Mouse (Mus musculus): ENCODE measurements around the gene Trf. TPM values are rescaled to one million over a fixed set of nuclear protein-coding genes. Genes with fewer than 3 reads are reported as not detected.
A peak's percentile ranks its signal among the peaks of the same experiment; 100 is the strongest.
"Not testable (repeated sequence)": the region's sequence is repeated elsewhere in the genome, so short reads cannot be mapped to it uniquely, and the experiment has no call there.

Gene Trf
- polyA plus RNA-seq, 1 experiment = 14.8 TPM

DNA sequence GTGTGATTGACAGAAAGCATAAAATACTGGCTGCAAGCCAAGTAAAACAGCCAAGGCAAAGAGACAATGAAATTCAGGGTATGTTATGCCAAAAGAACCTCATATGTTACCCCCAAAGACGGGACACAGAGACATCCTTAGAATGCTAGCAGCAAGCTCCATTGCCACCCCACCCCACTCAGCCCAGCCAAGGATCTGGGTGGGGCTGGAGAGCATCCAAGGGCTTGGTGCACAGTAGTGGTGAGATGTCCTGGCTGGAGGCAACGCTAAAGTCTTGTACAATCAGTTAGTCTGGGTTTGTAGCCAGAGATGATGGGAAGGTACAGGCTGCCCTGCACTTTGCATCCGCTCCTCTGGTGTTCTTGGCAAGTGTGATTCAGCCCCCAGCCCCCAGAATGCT lies 49.9 kb downstream of the Trf start:
- no peak for TF ChIP-seq CTCF (IDR thresholded peaks at IDR 0.05; ENCODE audit: control insufficient read depth, insufficient read depth, insufficient replicate concordance, low read depth, low read length)
- TF ChIP-seq POLR2A (IDR thresholded peaks at IDR 0.05; ENCODE audit: control insufficient read depth, low read depth, low read length) = no peak
- H3K4me1 ChIP-seq (ENCODE audit: control insufficient read depth, insufficient read depth, low read length) = peaks cover 7% of the 10 kb centered on the region
- H3K4me3 ChIP-seq (ENCODE audit: control insufficient read depth, low read depth, low read length) = no peak overlapping the region
- H3K36me3 ChIP-seq (ENCODE audit: control insufficient read depth, insufficient read depth, low read length) = no peaks in the 10 kb centered on the region
- H3K27ac ChIP-seq (ENCODE audit: control insufficient read depth, insufficient read depth, low read depth, low read length) = no peak overlapping the region; the same call in 1 of the 2 replicates
- no peaks in the 10 kb centered on the region for H3K27me3 ChIP-seq (ENCODE audit: control insufficient read depth, insufficient read depth, low read length)

- H3K4me1 ChIP-seq (ENCODE audit: control insufficient read depth, insufficient read depth, low read length) = peaks cover 5% of the 10 kb centered on the region
- no peak overlapping the region for H3K27ac ChIP-seq (ENCODE audit: control insufficient read depth, insufficient read depth, low read depth, low read length)
- TF ChIP-seq CTCF (IDR thresholded peaks at IDR 0.05; ENCODE audit: control insufficient read depth, insufficient read depth, insufficient replicate concordance, low read depth, low read length) (no peak), POLR2A (IDR thresholded peaks at IDR 0.05; ENCODE audit: control insufficient read depth, low read depth, low read length) (no peak)
- H3K27me3 ChIP-seq (ENCODE audit: control insufficient read depth, insufficient read depth, low read length) = no peaks in the 10 kb centered on the region
- H3K36me3 ChIP-seq (ENCODE audit: control insufficient read depth, insufficient read depth, low read length) = no peaks in the 10 kb centered on the region
- no peak overlapping the region for H3K4me3 ChIP-seq (ENCODE audit: control insufficient read depth, low read depth, low read length)
These were observed 54.6 kb downstream of the Trf start for GRCm38 (mm10) chr9:103175692-103176091.

GRCm38 (mm10) chr9:103174771-103175519 lies 55.3 kb downstream of the Trf start:
- no peaks in the 10 kb centered on the region for H3K4me1 ChIP-seq (ENCODE audit: control insufficient read depth, insufficient read depth, low read length)
- H3K27ac ChIP-seq (ENCODE audit: control insufficient read depth, insufficient read depth, low read depth, low read length) = no peak overlapping the region
- TF ChIP-seq POLR2A (IDR thresholded peaks at IDR 0.05; ENCODE audit: control insufficient read depth, low read depth, low read length) (no peak), CTCF (IDR thresholded peaks at IDR 0.05; ENCODE audit: control insufficient read depth, insufficient read depth, insufficient replicate concordance, low read depth, low read length) (peak; percentile 56; the same call in 1 of the 2 replicates)
- H3K36me3 ChIP-seq (ENCODE audit: control insufficient read depth, insufficient read depth, low read length) = no peaks in the 10 kb centered on the region
- H3K27me3 ChIP-seq (ENCODE audit: control insufficient read depth, insufficient read depth, low read length) = no peaks in the 10 kb centered on the region
- H3K4me3 ChIP-seq (ENCODE audit: control insufficient read depth, low read depth, low read length) = no peak overlapping the region

GRCm38 (mm10) chr9:103168771-103169170 lies 61.5 kb downstream of the Trf start:
- Histone ChIP-seq H3K36me3 (ENCODE audit: control insufficient read depth, insufficient read depth, low read length) (no peaks in the 10 kb centered on the region), H3K4me3 (ENCODE audit: control insufficient read depth, low read depth, low read length) (no peak overlapping the region)
- TF ChIP-seq POLR2A (IDR thresholded peaks at IDR 0.05; ENCODE audit: control insufficient read depth, low read depth, low read length) = no peak
- no peak for TF ChIP-seq CTCF (IDR thresholded peaks at IDR 0.05; ENCODE audit: control insufficient read depth, insufficient read depth, insufficient replicate concordance, low read depth, low read length)

GRCm38 (mm10) chr9:103168046-103168445 lies 62.2 kb downstream of the Trf start:
- Histone ChIP-seq H3K4me3 (ENCODE audit: control insufficient read depth, low read depth, low read length) (no peak overlapping the region), H3K27ac (ENCODE audit: control insufficient read depth, insufficient read depth, low read depth, low read length) (no peak overlapping the region), H3K27me3 (ENCODE audit: control insufficient read depth, insufficient read depth, low read length) (no peaks in the 10 kb centered on the region), H3K36me3 (ENCODE audit: control insufficient read depth, insufficient read depth, low read length) (no peaks in the 10 kb centered on the region), H3K4me1 (ENCODE audit: control insufficient read depth, insufficient read depth, low read length) (no peaks in the 10 kb centered on the region)
- TF ChIP-seq CTCF (IDR thresholded peaks at IDR 0.05; ENCODE audit: control insufficient read depth, insufficient read depth, insufficient replicate concordance, low read depth, low read length) = no peak
- TF ChIP-seq POLR2A (IDR thresholded peaks at IDR 0.05; ENCODE audit: control insufficient read depth, low read depth, low read length) = no peak

More at GRCm38 (mm10) chr9:103168771-103169170, 61.5 kb downstream of the Trf start:
- Histone ChIP-seq H3K4me1 (ENCODE audit: control insufficient read depth, insufficient read depth, low read length) (no peaks in the 10 kb centered on the region), H3K27ac (ENCODE audit: control insufficient read depth, insufficient read depth, low read depth, low read length) (no peak overlapping the region), H3K27me3 (ENCODE audit: control insufficient read depth, insufficient read depth, low read length) (no peaks in the 10 kb centered on the region)

- Histone ChIP-seq H3K27me3 (ENCODE audit: control insufficient read depth, insufficient read depth, low read length) (no peaks in the 10 kb centered on the region), H3K36me3 (ENCODE audit: control insufficient read depth, insufficient read depth, low read length) (no peaks in the 10 kb centered on the region), H3K4me3 (ENCODE audit: control insufficient read depth, low read depth, low read length) (no peak overlapping the region), H3K4me1 (ENCODE audit: control insufficient read depth, insufficient read depth, low read length) (peaks cover 5% of the 10 kb centered on the region; the same call in 1 of the 2 replicates), H3K27ac (ENCODE audit: control insufficient read depth, insufficient read depth, low read depth, low read length) (no peak overlapping the region)
- TF ChIP-seq POLR2A (IDR thresholded peaks at IDR 0.05; ENCODE audit: control insufficient read depth, low read depth, low read length) (no peak), CTCF (IDR thresholded peaks at IDR 0.05; ENCODE audit: control insufficient read depth, insufficient read depth, insufficient replicate concordance, low read depth, low read length) (no peak)
These were observed 66.4 kb downstream of the Trf start for GRCm38 (mm10) chr9:103163806-103164205.

GRCm38 (mm10) chr9:103155158-103155557 lies 75.1 kb downstream of the Trf start:
- not testable (repeated sequence) for H3K27ac ChIP-seq (ENCODE audit: control insufficient read depth, insufficient read depth, low read depth, low read length); H3K36me3 ChIP-seq (ENCODE audit: control insufficient read depth, insufficient read depth, low read length); H3K4me1 ChIP-seq (ENCODE audit: control insufficient read depth, insufficient read depth, low read length); H3K4me3 ChIP-seq (ENCODE audit: control insufficient read depth, low read depth, low read length); H3K27me3 ChIP-seq (ENCODE audit: control insufficient read depth, insufficient read depth, low read length)
